Mouse (Mus musculus) embryonic stem cell, embryonic (primary cell): Measurements from ENCODE around the gene Fibp.

Experiments used
- CTCF ChIA-PET, 4 experiments: fragments of 300-600 bp in 2 of 4; fragments of 350-600 bp in 2 of 4; sonication (Branson Sonifier 250); formaldehyde crosslinking; loops; one replicate each; lab custom pipeline; 2022; ENCODE audit warnings: inconsistent platforms in 2 of 4; lab: Charles Lee
- POLR2A ChIA-PET, 4 experiments: fragments of 300-600 bp in 2 of 4; fragments of 350-600 bp in 2 of 4; sonication (Branson Sonifier 250); formaldehyde crosslinking; loops; one replicate each; lab custom pipeline; 2022; ENCODE audit warnings: antibody characterized with exemption in 4 of 4, inconsistent platforms in 1 of 4; lab: Charles Lee

The Fibp gene

GRCm38 (mm10) chr19:5484496-5484895 is 24.1 kb downstream of the Fibp start:
- CTCF ChIA-PET, result interaction anchor here in 1 of 4 experiments (1.0 kb wide), 1 partner anchor 21 kb away, joined by 6 read pairs; no protein-coding TSS in a partner anchor
- POLR2A ChIA-PET, result interaction anchor here in 3 of 4 experiments (1.0 to 21.3 kb wide), 10 partner anchors 9 to 357 kb away, joined by 4 to 735 read pairs (median 5); partner anchors contain the start of genes Ccdc85b (in 3 of the 3), Ctsw (in 2 of the 3), Efemp2 (in 2 of the 3) and Fibp (in 2 of the 3)

GRCm38 (mm10) chr19:5485371-5485770 is 25.0 kb downstream of the Fibp start:
- POLR2A ChIA-PET, result interaction anchor here in 3 of 4 experiments (1.0 to 21.3 kb wide), 11 partner anchors 9 to 356 kb away, joined by 3 to 735 read pairs (median 5); partner anchors contain the start of genes Ccdc85b (in 3 of the 3), Ctsw (in 2 of the 3), Fibp (in 2 of the 3) and AI837181 (in 1 of the 3)
- CTCF ChIA-PET, result interaction anchor here in 1 of 4 experiments (2.7 kb wide), 1 partner anchor 11 kb away, joined by 8 read pairs; no protein-coding TSS in a partner anchor

GRCm38 (mm10) chr19:5485821-5486220 is 25.4 kb downstream of the Fibp start:
- POLR2A ChIA-PET, result interaction anchor here in 3 of 4 experiments (0.8 to 21.3 kb wide), 16 partner anchors 9 to 599 kb away, joined by 3 to 735 read pairs (median 21); partner anchors contain the start of genes Ccdc85b (in 3 of the 3), Efemp2 (in 3 of the 3), AI837181 (in 2 of the 3) and Ctsw (in 2 of the 3)
- CTCF ChIA-PET, result interaction anchor here in 1 of 4 experiments (2.7 to 4.7 kb wide), 3 partner anchors 10 to 82 kb away, joined by 8 to 118 read pairs (median 16); partner anchors contain the start of genes Ap5b1, Ctsw and Fibp

GRCm38 (mm10) chr19:5486286-5486685 is 25.9 kb downstream of the Fibp start:
- CTCF ChIA-PET, result interaction anchor here in 2 of 4 experiments (0.7 to 4.7 kb wide), 7 partner anchors 10 to 110 kb away, joined by 3 to 118 read pairs (median 8); partner anchors contain the start of genes Ap5b1 (in 1 of the 2), Ctsw (in 1 of the 2) and Fibp (in 1 of the 2)
- POLR2A ChIA-PET, result interaction anchor here in 3 of 4 experiments (0.8 to 21.3 kb wide), 19 partner anchors 10 to 599 kb away, joined by 3 to 735 read pairs (median 28); partner anchors contain the start of genes Efemp2 (in 3 of the 3), AI837181 (in 2 of the 3), Ccdc85b (in 2 of the 3) and Ctsw (in 2 of the 3)

- POLR2A ChIA-PET, result interaction anchor here (0.7 to 21.3 kb wide), 45 partner anchors 7 to 599 kb away, joined by 3 to 735 read pairs (median 21); partner anchors contain the start of genes Ccdc85b (in 3 of the 4), Efemp2 (in 3 of the 4), Fibp (in 3 of the 4) and AI837181 (in 2 of the 4)
- CTCF ChIA-PET, result interaction anchor here (0.6 to 4.7 kb wide), 31 partner anchors 9 to 529 kb away, joined by 3 to 118 read pairs (median 8); partner anchors contain the start of genes Efemp2 (in 3 of the 4), Fibp (in 3 of the 4), Ctsw (in 2 of the 4) and AI837181 (in 1 of the 4)
Observed at GRCm38 (mm10) chr19:5486771-5487170, 26.4 kb downstream of the Fibp start.

GRCm38 (mm10) chr19:5487768-5488550 is 27.5 kb downstream of the Fibp start, which contains the start of gene Mus81:
TSS of gene Mus81 (minus strand) at chr19:5488402.
- CTCF ChIA-PET, result interaction anchor here (0.5 to 4.7 kb wide), 93 partner anchors 8 to 1769 kb away, joined by 3 to 118 read pairs (median 4); partner anchors contain the start of genes Ap5b1 (in 3 of the 4), Efemp2 (in 3 of the 4), Fibp (in 3 of the 4) and Snx32 (in 3 of the 4)
- POLR2A ChIA-PET, result interaction anchor here (0.5 to 21.3 kb wide), 165 partner anchors 8 to 790 kb away, joined by 3 to 735 read pairs (median 5); partner anchors contain the start of genes Ccdc85b (in 4 of the 4), Ctsw (in 4 of the 4), Efemp2 (in 4 of the 4) and Fibp (in 4 of the 4)

- CTCF ChIA-PET, result interaction anchor here (0.6 to 4.7 kb wide), 37 partner anchors 10 to 1179 kb away, joined by 3 to 118 read pairs (median 7); partner anchors contain the start of genes Ap5b1 (in 3 of the 4), Snx32 (in 3 of the 4), Ctsw (in 2 of the 4) and Fibp (in 2 of the 4)
- POLR2A ChIA-PET, result interaction anchor here (0.5 to 21.3 kb wide), 168 partner anchors 9 to 1660 kb away, joined by 3 to 735 read pairs (median 5); partner anchors contain the start of genes Snx32 (in 4 of the 4), AI837181 (in 3 of the 4), Banf1 (in 3 of the 4) and Ccdc85b (in 3 of the 4)
Observed at GRCm38 (mm10) chr19:5488878-5489571, 28.6 kb downstream of the Fibp start.

GRCm38 (mm10) chr19:5489721-5490120 is 29.3 kb downstream of the Fibp start:
- ChIA-PET POLR2A (interaction anchor here (0.5 to 21.3 kb wide), 184 partner anchors 9 to 874 kb away, joined by 3 to 735 read pairs (median 5); partner anchors contain the start of genes Snx32 (in 4 of the 4), AI837181 (in 3 of the 4), Ap5b1 (in 3 of the 4) and Banf1 (in 3 of the 4)), CTCF (interaction anchor here (0.7 to 4.7 kb wide), 19 partner anchors 10 to 410 kb away, joined by 3 to 118 read pairs (median 6); partner anchors contain the start of genes Ap5b1 (in 2 of the 4), Snx32 (in 2 of the 4), Ccdc85b (in 1 of the 4) and Ctsw (in 1 of the 4))

- POLR2A ChIA-PET, result interaction anchor here (0.6 to 21.3 kb wide), 165 partner anchors 8 to 873 kb away, joined by 3 to 735 read pairs (median 5); partner anchors contain the start of genes Snx32 (in 4 of the 4), AI837181 (in 3 of the 4), Ap5b1 (in 3 of the 4) and Banf1 (in 3 of the 4)
- CTCF ChIA-PET, result interaction anchor here (0.6 to 4.7 kb wide), 12 partner anchors 20 to 403 kb away, joined by 3 to 118 read pairs (median 6); partner anchors contain the start of genes Ccdc85b (in 1 of the 4), Ctsw (in 1 of the 4), Eif1ad (in 1 of the 4) and Fibp (in 1 of the 4)
Observed at GRCm38 (mm10) chr19:5490313-5490897, 30.0 kb downstream of the Fibp start, which contains the start of gene Cfl1. TSS of gene Cfl1 (plus strand) at chr19:5490455.

GRCm38 (mm10) chr19:5490898-5491708 is 30.7 kb downstream of the Fibp start:
- POLR2A ChIA-PET, result interaction anchor here (0.6 to 21.3 kb wide), 112 partner anchors 7 to 1832 kb away, joined by 3 to 735 read pairs (median 4); partner anchors contain the start of genes Snx32 (in 4 of the 4), AI837181 (in 3 of the 4), Ap5b1 (in 3 of the 4) and Banf1 (in 3 of the 4)
- CTCF ChIA-PET, result interaction anchor here (0.5 to 4.5 kb wide), 10 partner anchors 10 to 1673 kb away, joined by 3 to 43 read pairs (median 4); partner anchors contain the start of gene Snx32 (in 1 of the 4)

- ChIA-PET CTCF (interaction anchor here in 2 of 4 experiments (0.6 to 2.0 kb wide), 3 partner anchors 11 to 349 kb away, joined by 4 to 6 read pairs (median 5); partner anchors contain the start of gene 1700020D05Rik (in 1 of the 2)), POLR2A (interaction anchor here in 3 of 4 experiments (0.5 to 21.3 kb wide), 27 partner anchors 11 to 500 kb away, joined by 3 to 735 read pairs (median 3); partner anchors contain the start of genes Snx32 (in 3 of the 3), Ccdc85b (in 2 of the 3), Fibp (in 2 of the 3) and 1700020D05Rik (in 1 of the 3))
Observed at GRCm38 (mm10) chr19:5492641-5493040, 32.2 kb downstream of the Fibp start.

- CTCF ChIA-PET, result interaction anchor here in 1 of 4 experiments (1.5 to 2.0 kb wide), 2 partner anchors 10 to 30 kb away, joined by 4 to 5 read pairs; partner anchors contain the start of gene 1700020D05Rik
- POLR2A ChIA-PET, result interaction anchor here in 3 of 4 experiments (0.5 to 21.3 kb wide), 26 partner anchors 10 to 501 kb away, joined by 3 to 735 read pairs (median 4); partner anchors contain the start of genes Snx32 (in 3 of the 3), Ccdc85b (in 2 of the 3), Fibp (in 2 of the 3) and 1700020D05Rik (in 1 of the 3)
Observed at GRCm38 (mm10) chr19:5493301-5493721, 32.9 kb downstream of the Fibp start.

- ChIA-PET CTCF (interaction anchor here in 3 of 4 experiments (0.5 to 2.0 kb wide), 10 partner anchors 9 to 496 kb away, joined by 3 to 6 read pairs (median 4); partner anchors contain the start of genes 1700020D05Rik (in 1 of the 3) and Kat5 (in 1 of the 3)), POLR2A (interaction anchor here (0.6 to 21.3 kb wide), 41 partner anchors 9 to 1161 kb away, joined by 3 to 735 read pairs (median 4); partner anchors contain the start of genes Snx32 (in 4 of the 4), Ccdc85b (in 2 of the 4), Ctsw (in 2 of the 4) and Fibp (in 2 of the 4))
Observed at GRCm38 (mm10) chr19:5494314-5494713, 33.9 kb downstream of the Fibp start.
